Mouse (Mus musculus): ENCODE data around the gene Gpr3. TPM values are rescaled to one million over a fixed set of nuclear protein-coding genes. Genes with fewer than 3 reads are reported as not detected.

Gene Gpr3
- total RNA-seq, 2 experiments from 2014 or later, result 0.36 TPM; not detected in 1

DNA sequence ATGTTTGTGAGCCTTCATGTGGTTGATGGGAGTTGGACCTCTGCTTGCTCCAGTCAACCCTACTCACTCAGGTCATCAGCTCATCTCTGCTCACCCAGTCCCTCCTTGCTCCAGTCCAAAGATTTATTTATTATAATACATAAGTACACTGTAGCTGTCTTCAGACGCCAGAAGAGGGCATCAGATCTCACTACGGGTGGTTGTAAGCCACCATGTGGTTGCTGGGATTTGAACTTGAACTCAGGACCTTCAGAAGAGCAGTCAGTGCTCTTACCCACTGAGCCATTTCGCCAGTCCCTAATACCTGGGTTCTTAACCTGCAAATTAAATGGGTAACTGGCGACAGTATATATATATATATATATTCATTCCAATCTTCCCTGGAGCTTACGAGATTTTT, 23.1 kb upstream of the Gpr3 start:
- no peak for ATAC-seq (replicated peaks; ENCODE audit: poor library complexity, severe bottlenecking)

GRCm38 (mm10) chr4:133234771-133235170, 22.4 kb upstream of the Gpr3 start:
- no peak for ATAC-seq (replicated peaks; ENCODE audit: poor library complexity, severe bottlenecking)

DNA sequence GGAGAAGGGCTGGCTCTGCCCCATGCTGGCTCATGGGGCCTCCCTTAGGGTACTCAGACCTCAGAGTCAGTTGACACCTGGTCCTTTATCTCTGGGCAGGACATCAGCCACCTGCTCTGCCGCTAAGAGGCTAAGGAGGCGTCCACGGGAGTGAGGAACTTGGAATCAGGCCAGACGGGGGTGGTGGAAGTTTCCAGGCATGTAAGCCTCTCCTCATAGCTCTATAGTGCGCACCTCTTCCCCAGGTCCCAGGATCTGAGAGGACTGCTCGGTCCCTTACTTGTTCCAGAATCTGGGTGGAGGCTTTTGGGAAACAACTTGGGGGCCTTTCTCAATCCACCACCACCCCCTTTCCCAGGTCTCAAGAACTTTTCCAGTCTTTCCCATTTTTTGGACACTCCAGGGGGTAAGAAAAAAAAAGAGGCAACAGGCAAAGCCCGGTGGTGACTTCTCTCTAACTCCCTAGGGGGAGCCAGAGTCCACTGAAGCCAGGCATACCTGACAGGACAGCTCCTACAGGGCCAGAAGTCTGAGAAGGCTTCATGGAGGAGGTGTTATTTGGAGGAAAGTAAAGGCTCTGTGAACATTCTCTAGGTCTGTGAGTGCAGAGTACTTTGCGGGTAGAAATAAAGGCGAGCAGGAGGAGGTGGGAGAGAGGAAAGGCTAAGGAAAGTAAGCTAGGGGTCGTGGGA, 21.1 kb upstream of the Gpr3 start:
- ATAC-seq (replicated peaks; ENCODE audit: poor library complexity, severe bottlenecking), result 0 out of 2 replicates have a peak, but pooled peaks have one; percentile 28

DNA sequence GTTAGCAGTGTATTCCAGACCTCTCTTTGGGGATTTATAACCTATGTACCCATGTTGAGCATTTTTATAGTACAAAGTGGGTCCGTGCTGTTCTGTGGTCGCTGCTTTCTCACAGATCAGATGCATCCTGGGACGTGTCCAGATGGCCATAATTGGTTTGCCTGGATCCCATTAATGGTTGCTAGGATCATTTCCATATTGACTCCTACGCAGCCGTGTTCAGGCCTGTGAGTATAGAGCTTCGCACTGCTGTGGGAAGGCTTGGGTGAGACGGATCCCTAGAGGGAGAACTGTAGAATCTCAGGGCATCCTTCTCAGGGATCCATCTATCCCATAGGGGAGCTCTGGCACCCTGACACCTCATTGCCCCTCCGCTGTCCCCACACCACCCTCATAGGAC, 17.2 kb upstream of the Gpr3 start:
- ATAC-seq (replicated peaks; ENCODE audit: poor library complexity, severe bottlenecking), result no peak

DNA sequence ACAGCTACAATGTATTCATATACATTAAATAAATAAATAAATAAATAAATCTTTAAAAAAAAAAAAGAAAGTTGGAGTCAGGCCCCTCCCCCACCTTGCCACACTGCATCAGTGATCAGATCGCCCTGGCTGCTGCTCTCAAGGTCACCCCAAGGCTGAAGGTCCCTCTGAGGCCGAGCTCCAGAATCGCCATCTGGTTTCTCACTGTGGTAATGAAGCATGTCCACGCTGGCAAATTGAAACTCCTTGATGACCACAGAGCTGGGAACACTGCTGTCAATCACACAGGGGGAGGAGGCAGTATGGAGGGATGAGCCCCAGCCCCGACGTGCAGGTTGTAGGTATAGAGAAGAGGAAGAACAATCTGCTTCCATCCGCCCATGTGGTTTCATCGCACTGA, 15.3 kb upstream of the Gpr3 start:
- ATAC-seq (replicated peaks; ENCODE audit: poor library complexity, severe bottlenecking), result peak; percentile 17; the same call in 1 of the 2 replicates

- ATAC-seq (replicated peaks; ENCODE audit: poor library complexity, severe bottlenecking), result no peak
Measured at GRCm38 (mm10) chr4:133226073-133226472, 13.7 kb upstream of the Gpr3 start.

DNA sequence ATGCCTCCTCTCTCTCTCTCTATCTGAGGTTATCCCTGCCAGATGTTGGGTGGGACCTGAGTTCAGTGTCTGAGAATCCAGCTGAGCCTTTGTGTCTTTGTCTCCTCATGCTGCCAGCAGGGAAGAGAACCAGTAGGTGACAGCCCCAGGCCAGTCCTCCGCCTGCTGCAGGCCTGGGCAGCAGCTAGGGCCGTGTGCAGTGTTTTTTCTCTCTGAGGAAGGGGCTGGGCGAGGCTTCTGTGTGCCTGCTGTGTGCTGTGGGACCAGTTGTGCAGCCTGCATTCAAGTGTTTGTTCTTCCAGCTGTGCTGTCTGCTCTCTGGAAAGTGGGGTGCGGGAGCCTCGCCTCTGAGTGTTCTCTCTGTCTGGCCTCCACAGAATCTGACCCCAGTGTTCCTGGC, 11.5 kb upstream of the Gpr3 start:
- no peak for ATAC-seq (replicated peaks; ENCODE audit: poor library complexity, severe bottlenecking)

GRCm38 (mm10) chr4:133221701-133222100, 9.4 kb upstream of the Gpr3 start:
- no peak for ATAC-seq (replicated peaks; ENCODE audit: poor library complexity, severe bottlenecking)

- peak; percentile 49 for ATAC-seq (replicated peaks; ENCODE audit: poor library complexity, severe bottlenecking)
Measured at GRCm38 (mm10) chr4:133220656-133221055, 8.3 kb upstream of the Gpr3 start.

- no peak for ATAC-seq (replicated peaks; ENCODE audit: poor library complexity, severe bottlenecking)
Measured at GRCm38 (mm10) chr4:133218745-133219144, 6.4 kb upstream of the Gpr3 start.

- ATAC-seq (replicated peaks; ENCODE audit: poor library complexity, severe bottlenecking), result peak; percentile 50
Measured at GRCm38 (mm10) chr4:133217641-133218040, 5.3 kb upstream of the Gpr3 start.

GRCm38 (mm10) chr4:133213661-133214060, 1.3 kb upstream of the Gpr3 start:
- ATAC-seq (replicated peaks; ENCODE audit: poor library complexity, severe bottlenecking), result no peak

- ATAC-seq (replicated peaks; ENCODE audit: poor library complexity, severe bottlenecking), result no peak
Measured at GRCm38 (mm10) chr4:133213268-133213590, 893 bp upstream of the Gpr3 start.

GRCm38 (mm10) chr4:133212562-133213267, 379 bp upstream of the Gpr3 start:
- peak; percentile 81 for ATAC-seq (replicated peaks; ENCODE audit: poor library complexity, severe bottlenecking)

GRCm38 (mm10) chr4:133210788-133211390, 1.4 kb downstream of the Gpr3 start:
- no peak for ATAC-seq (replicated peaks; ENCODE audit: poor library complexity, severe bottlenecking)

DNA sequence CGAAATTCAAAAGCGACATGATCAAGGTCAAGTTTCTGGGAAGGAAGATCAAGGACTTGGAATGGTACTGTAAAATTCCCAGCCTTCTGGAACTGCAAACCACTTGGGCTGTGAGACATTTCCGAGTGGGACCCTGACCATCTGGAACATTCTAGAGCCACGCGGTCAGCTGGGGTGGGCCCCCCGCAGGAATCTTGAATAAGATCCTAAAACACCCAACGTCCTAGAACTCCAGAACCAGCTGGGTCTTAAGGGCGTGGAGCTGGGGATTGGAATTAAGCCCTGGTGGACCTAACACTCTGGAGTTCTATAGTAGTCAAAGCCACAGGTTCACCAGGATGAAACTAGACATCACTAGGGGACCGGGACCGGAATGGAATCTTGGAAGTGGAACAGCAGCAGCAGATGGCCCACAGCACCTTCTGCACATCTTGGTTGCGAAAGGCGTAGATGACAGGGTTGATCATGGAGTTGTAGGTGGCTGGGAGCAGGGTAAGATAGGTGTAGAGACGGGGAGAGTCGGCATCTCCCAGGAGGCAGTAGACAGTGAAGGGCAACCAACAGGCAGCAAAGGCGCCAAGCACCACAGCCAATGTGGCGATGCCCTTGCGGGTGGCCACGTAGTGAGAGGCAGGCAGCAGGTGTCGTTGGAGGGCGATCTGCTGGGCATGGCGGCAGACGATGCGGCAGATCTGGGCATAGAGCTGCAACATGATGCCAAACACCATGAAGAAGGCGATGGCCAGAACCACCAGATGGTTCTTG, 2.1 kb downstream of the Gpr3 start:
- ATAC-seq (replicated peaks; ENCODE audit: poor library complexity, severe bottlenecking), result no peak

- peak; percentile 24; the same call in 1 of the 2 replicates for ATAC-seq (replicated peaks; ENCODE audit: poor library complexity, severe bottlenecking)
Measured at GRCm38 (mm10) chr4:133209366-133209765, 3.0 kb downstream of the Gpr3 start.

- no peak for ATAC-seq (replicated peaks; ENCODE audit: poor library complexity, severe bottlenecking)
Measured at GRCm38 (mm10) chr4:133204379-133204778, 8.0 kb downstream of the Gpr3 start.

- no peak for ATAC-seq (replicated peaks; ENCODE audit: poor library complexity, severe bottlenecking)
Measured at GRCm38 (mm10) chr4:133203591-133203990, 8.7 kb downstream of the Gpr3 start.

- no peak for ATAC-seq (replicated peaks; ENCODE audit: poor library complexity, severe bottlenecking)
Measured at GRCm38 (mm10) chr4:133202254-133202653, 10.1 kb downstream of the Gpr3 start.

All from granulocyte monocyte progenitor cell, adult 5-6 weeks (primary cell).